Mouse (Mus musculus) hindbrain, postnatal 0 days (tissue): ENCODE results near the gene Ssbp2. TPM values are rescaled to one million over a fixed set of nuclear protein-coding genes. Genes with fewer than 3 reads are reported as not detected.

Experiments used
- ATAC-seq: fragments of 200-750 bp; cut with Nextera tagmentation; 2 replicates; pipeline ENCODE4 v1.8.0; 2017; ENCODE audit warnings: mild to moderate bottlenecking, moderate TSS enrichment, moderate library complexity
- DNase-seq: peaks from one replicate; pipeline ENCODE4 v3.0.0-alpha.2; 2015; ENCODE audit warnings: low spot score
- H3K27ac ChIP-seq: fragments of 300-500 bp; sonication (generic); 2 replicates; pipeline ENCODE4 v1.5.1; 2014; ENCODE audit warnings: mild to moderate bottlenecking
- H3K27me3 ChIP-seq: fragments of 300-500 bp; sonication (generic); 2 replicates; pipeline ENCODE4 v1.6.1; 2014; ENCODE audit warnings: low read length, mixed read lengths; ENCODE audit not compliant: insufficient read depth
- H3K36me3 ChIP-seq: fragments of 300-500 bp; sonication (generic); 2 replicates; pipeline ENCODE4 v1.6.1; 2014; ENCODE audit warnings: low read length, mixed read lengths; ENCODE audit not compliant: insufficient read depth
- H3K4me1 ChIP-seq: fragments of 300-500 bp; sonication (generic); 2 replicates; pipeline ENCODE4 v1.6.1; 2014; ENCODE audit warnings: antibody characterized with exemption, low read length, mixed read lengths; ENCODE audit not compliant: insufficient read depth
- H3K4me2 ChIP-seq: fragments of 300-500 bp; sonication (generic); 2 replicates; pipeline ENCODE4 v1.6.1; 2014; ENCODE audit warnings: low read depth, mild to moderate bottlenecking, low read length, moderate library complexity, mixed read lengths
- H3K4me3 ChIP-seq: fragments of 300-500 bp; sonication (generic); 2 replicates; pipeline ENCODE4 v1.5.1; 2014; ENCODE audit warnings: low read length
- H3K9ac ChIP-seq: fragments of 300-500 bp; sonication (generic); replicated peaks from 2 replicates; pipeline ENCODE4 v1.6.1; 2014; ENCODE audit warnings: mild to moderate bottlenecking, low read length, moderate library complexity, mixed read lengths
- H3K9me3 ChIP-seq: fragments of 300-500 bp; sonication (generic); 2 replicates; pipeline ENCODE4 v1.6.1; 2016; ENCODE audit warnings: low read length, mixed read lengths
- CTCF ChIP-seq: IDR thresholded peaks from 2 replicates; pipeline ENCODE4 v1.5.1; 2016; ENCODE audit warnings: antibody characterized with exemption, control low read depth, low read depth
- WGBS: fragments of 180-500 bp; shearing (Covaris S2); extraction: QIAGEN DNeasy Blood & Tissue Kit; methylation state at CpG from one replicate; pipeline ENCODE4 v1.1.7; 2014; 5-methylcytosine and 5-hydroxymethylcytosine counted together
- polyA plus RNA-seq: library from polyadenylated mRNA; unstranded; fragments of >200 nt; fragmentation: Nextera tagmentation; extraction: Ambion mirVana; gene quantifications from 2 replicates; pipeline ENCODE4 v1.2.1, GENCODE M21; 2015
- total RNA-seq: library from RNA; depleted of rRNA; stranded (reverse); fragments of >200 nt; gene quantifications from 2 replicates; pipeline ENCODE4 v1.2.3, GENCODE M21; 2014

The Ssbp2 gene
- total and polyA plus RNA-seq, 2 experiments from 2014 or later, result 105 to 140 TPM

DNA sequence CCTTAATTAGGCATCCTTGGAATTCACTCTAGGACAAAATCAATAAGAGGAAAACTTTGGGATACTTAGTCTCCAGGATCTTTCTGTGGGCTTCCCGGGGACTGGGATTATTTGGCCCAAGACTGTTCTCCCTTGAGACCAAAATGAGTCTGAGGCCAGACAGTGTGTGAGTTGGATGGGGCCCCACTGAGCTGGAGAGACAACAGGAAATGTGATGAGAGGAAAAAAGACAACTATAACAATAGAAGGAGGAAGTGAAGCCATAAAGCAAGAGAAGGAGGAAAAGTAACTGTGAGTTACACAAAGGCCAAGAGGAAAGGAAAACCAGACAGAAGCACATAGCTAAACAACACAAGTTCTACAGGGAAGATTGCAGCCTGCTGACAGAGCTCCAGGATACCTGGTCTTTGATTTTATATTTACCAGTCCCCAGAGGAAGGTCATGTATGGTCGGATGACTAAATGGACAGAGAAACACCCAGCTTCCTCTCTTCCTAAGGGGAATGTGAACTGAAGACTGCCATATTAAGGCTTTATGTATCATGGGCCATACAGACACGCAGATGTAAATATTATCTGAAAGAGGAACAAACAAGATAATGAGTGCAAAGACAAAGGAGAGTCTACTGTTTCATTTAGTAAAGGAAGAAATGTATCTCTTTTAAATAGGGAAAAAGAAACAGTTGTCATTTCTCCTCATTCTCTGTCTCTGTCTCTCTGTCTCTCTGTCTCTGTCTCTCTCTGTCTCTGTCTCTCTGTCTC lies 8.5 kb upstream of the Ssbp2 start:
- H3K4me1 ChIP-seq, result no peaks in the 10 kb centered on the region
- H3K9ac ChIP-seq, result no peak overlapping the region
- TF ChIP-seq CTCF, result no peak
- 63% methylated on average over 3 of the region's 3 CpGs for WGBS
- DNase-seq (no peak), ATAC-seq (no peak)
- no peak overlapping the region for H3K27ac ChIP-seq
- no peaks in the 10 kb centered on the region for H3K36me3 ChIP-seq
- H3K4me3 ChIP-seq, result no peak overlapping the region
- H3K27me3 ChIP-seq, result no peaks in the 10 kb centered on the region
- no peak overlapping the region for H3K4me2 ChIP-seq
- H3K9me3 ChIP-seq, result no peaks in the 10 kb centered on the region

DNA sequence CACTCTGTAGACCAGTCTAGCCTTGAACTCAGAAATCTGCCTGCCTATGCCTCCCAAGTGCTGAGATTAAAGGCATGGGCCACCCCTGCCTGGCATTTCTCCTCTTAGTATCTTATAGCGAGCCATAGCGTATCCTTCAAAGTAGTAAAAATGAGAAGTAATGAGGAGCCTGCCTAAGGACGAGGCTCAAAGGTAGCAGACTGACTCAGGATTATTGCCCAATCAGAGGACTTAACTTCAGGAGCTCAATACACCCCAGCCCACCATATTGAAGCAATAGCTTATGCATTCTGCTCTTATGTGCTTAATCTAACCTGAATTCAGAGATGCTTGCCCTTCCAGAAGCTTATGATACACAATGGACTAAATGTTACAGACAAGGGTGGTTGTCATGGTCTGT lies 7.8 kb upstream of the Ssbp2 start:
- H3K4me2 ChIP-seq, result no peak overlapping the region
- H3K27ac ChIP-seq, result no peak overlapping the region
- no peak for TF ChIP-seq CTCF
- ATAC-seq, result no peak
- H3K9ac ChIP-seq, result no peak overlapping the region
- no peaks in the 10 kb centered on the region for H3K4me1 ChIP-seq
- no peak for DNase-seq
- 91% methylated on average over 3 of the region's 3 CpGs for WGBS
- H3K27me3 ChIP-seq, result no peaks in the 10 kb centered on the region
- H3K9me3 ChIP-seq, result no peaks in the 10 kb centered on the region
- no peak overlapping the region for H3K4me3 ChIP-seq
- H3K36me3 ChIP-seq, result no peaks in the 10 kb centered on the region

DNA sequence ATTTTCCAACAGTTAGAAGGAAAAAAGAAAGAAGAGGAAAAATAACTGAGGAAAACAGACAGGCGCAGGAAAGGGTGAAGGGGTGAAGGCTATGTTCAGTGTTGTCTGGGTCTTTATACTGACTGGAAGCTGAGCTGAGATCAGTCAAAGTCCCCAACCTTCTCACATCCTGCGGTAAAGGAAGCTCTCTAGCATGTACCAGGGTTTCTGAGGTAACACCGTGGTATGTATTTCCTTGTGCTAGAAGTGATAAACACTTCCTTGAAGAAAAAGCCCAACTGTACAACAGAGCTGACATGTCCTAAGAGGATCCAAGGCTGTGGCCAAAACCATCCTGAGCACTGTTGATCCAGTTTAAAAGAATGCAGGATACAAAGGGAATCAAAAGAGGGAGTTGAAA lies 6.8 kb upstream of the Ssbp2 start:
- no peaks in the 10 kb centered on the region for H3K9me3 ChIP-seq
- no peak overlapping the region for H3K27ac ChIP-seq
- H3K27me3 ChIP-seq, result no peaks in the 10 kb centered on the region
- ATAC-seq, result no peak
- no peak for TF ChIP-seq CTCF
- WGBS, result 86% methylated on average over 3 of the region's 3 CpGs
- H3K9ac ChIP-seq, result no peak overlapping the region
- H3K4me2 ChIP-seq, result no peak overlapping the region
- H3K4me1 ChIP-seq, result no peaks in the 10 kb centered on the region
- no peaks in the 10 kb centered on the region for H3K36me3 ChIP-seq
- H3K4me3 ChIP-seq, result no peak overlapping the region
- DNase-seq, result no peak

DNA sequence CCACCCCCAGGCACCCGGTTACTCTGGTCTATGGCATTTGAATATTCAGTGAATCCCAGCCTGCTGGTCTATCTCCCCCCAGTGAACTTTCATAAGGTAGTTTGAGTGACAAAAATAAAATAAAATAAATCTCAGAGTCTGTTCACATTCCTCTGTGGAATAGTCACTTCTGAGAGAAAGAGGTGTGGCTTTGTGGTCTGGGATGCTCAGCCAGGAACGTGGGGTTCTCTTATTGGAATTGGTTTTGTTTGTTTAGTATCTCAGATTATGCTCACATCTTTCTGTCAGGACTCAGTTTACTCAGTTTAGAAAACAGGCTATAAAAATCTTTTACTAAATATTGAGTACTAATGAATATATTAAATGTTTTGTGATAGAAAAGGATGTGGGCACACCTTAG lies 4.0 kb upstream of the Ssbp2 start:
- H3K4me2 ChIP-seq, result no peak overlapping the region
- no peak for ATAC-seq
- WGBS, result 43% methylated on average over 2 of the region's 2 CpGs
- H3K4me3 ChIP-seq, result no peak overlapping the region
- no peak for DNase-seq
- TF ChIP-seq CTCF, result no peak
- H3K4me1 ChIP-seq, result peaks cover 7% of the 10 kb centered on the region
- H3K9ac ChIP-seq, result no peak overlapping the region
- H3K36me3 ChIP-seq, result no peaks in the 10 kb centered on the region
- H3K27me3 ChIP-seq, result no peaks in the 10 kb centered on the region
- no peaks in the 10 kb centered on the region for H3K9me3 ChIP-seq
- H3K27ac ChIP-seq, result no peak overlapping the region

DNA sequence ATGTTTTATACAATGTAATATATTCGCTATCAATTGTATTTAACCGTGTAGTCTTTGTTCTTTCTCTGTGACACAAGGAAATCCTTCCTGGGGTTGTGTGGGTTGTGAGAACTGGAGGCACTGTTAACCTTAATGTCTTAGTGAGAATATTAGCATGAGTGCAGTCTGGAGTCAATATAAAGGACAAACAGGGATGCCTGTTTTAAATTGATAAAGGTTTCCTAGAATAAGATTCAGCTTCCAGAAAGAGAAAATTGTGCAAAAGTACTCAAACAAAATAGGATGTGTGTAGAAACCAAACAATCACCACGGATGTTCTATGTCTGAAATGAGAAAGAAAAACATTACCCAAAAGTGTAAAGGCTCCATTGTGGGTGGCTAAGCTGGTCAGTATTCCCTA lies 3.3 kb upstream of the Ssbp2 start:
- TF ChIP-seq CTCF, result no peak
- DNase-seq (no peak), ATAC-seq (no peak)
- 71% methylated on average over 3 of the region's 3 CpGs for WGBS
- Histone ChIP-seq H3K4me3 (no peak overlapping the region), H3K4me1 (peaks cover 7% of the 10 kb centered on the region), H3K27me3 (no peaks in the 10 kb centered on the region), H3K9me3 (no peaks in the 10 kb centered on the region), H3K9ac (no peak overlapping the region), H3K27ac (no peak overlapping the region), H3K36me3 (no peaks in the 10 kb centered on the region), H3K4me2 (no peak overlapping the region)

DNA sequence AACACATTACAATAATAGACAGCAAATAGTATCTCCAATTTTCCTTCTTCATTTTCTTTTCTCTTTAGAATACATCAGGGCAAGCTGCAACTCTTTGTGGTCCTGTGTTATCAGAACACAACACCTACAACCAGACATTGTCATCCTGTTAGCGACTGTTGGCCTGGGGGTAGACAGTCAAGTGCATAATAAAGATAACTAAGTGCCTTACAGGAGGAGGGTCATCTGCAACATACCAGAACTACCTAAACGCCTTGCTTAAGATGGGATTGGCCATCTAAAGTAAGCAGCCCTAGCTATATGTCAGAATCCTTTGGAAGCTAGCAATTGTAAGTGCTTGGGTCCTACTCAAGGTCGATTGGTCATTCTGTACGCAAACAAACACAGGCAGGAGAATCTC lies 2.1 kb upstream of the Ssbp2 start:
- TF ChIP-seq CTCF, result no peak
- no peak for ATAC-seq
- Histone ChIP-seq H3K27ac (no peak overlapping the region), H3K9ac (no peak overlapping the region), H3K4me3 (no peak overlapping the region), H3K4me1 (peaks cover 7% of the 10 kb centered on the region), H3K36me3 (no peaks in the 10 kb centered on the region), H3K4me2 (no peak overlapping the region), H3K27me3 (no peaks in the 10 kb centered on the region), H3K9me3 (no peaks in the 10 kb centered on the region)
- no peak for DNase-seq
- WGBS, result 87% methylated on average over 4 of the region's 4 CpGs

DNA sequence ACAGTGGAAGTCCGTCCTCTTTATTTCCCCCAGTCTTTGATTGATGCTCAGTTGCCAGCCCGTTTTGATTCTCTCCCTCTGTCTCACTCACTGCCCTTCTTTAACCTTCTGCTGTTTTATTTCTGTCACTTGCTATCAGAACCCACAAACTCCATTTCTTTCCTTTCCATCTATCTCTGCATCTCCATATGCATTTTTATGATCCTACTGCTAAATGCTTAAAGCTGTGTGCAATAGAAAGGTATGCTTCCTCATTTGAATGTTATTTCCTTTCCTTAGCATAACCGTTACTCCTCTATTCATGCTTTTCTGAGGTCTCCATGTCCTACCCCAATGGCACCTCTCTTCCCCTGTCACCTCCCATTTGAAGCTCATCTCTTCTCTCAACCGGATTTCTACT lies 594 bp upstream of the Ssbp2 start:
- WGBS, result 36% methylated on average over 4 of the region's 4 CpGs
- Histone ChIP-seq H3K27me3 (no peaks in the 10 kb centered on the region), H3K9me3 (no peaks in the 10 kb centered on the region), H3K27ac (peak overlapping the region; percentile 98), H3K4me1 (peaks cover 7% of the 10 kb centered on the region), H3K4me3 (no peak overlapping the region), H3K4me2 (no peak overlapping the region), H3K36me3 (no peaks in the 10 kb centered on the region), H3K9ac (no peak overlapping the region)
- ATAC-seq (no peak), DNase-seq (no peak)
- no peak for TF ChIP-seq CTCF
